Mouse (Mus musculus) bone marrow, adult 2 months (tissue): ENCODE results near the gene Nrsn2. TPM values are rescaled to one million over a fixed set of nuclear protein-coding genes. Genes with fewer than 3 reads are reported as not detected.

Experiments
- H3K27ac ChIP-seq: fragments of 200-500 bp; 2 replicates; pipeline ENCODE4 v1.5.1; 2012; ENCODE audit warnings: low read depth, mild to moderate bottlenecking, control low read depth, inconsistent platforms, low read length; ENCODE audit not compliant: control insufficient read depth, poor library complexity, insufficient read depth
- H3K4me1 ChIP-seq: fragments of 200-500 bp; 2 replicates; pipeline ENCODE4 v1.6.1; 2011; ENCODE audit warnings: low read length; ENCODE audit not compliant: control insufficient read depth, insufficient read depth
- H3K4me3 ChIP-seq: fragments of 200-500 bp; replicated peaks from 2 replicates; pipeline ENCODE3; 2011; ENCODE audit warnings: mild to moderate bottlenecking, low read depth, low read length, control low read depth; ENCODE audit not compliant: control insufficient read depth
- CTCF ChIP-seq: fragments of 200-500 bp; IDR thresholded peaks from 2 replicates; pipeline ENCODE4 v1.5.1; 2011; ENCODE audit warnings: low read length, control low read depth; ENCODE audit not compliant: control insufficient read depth, insufficient read depth
- POLR2A ChIP-seq: fragments of 200-500 bp; IDR thresholded peaks from 2 replicates; pipeline ENCODE4 v1.6.1; 2011; ENCODE audit warnings: low read depth, mild to moderate bottlenecking, control low read depth, low read length, borderline replicate concordance; ENCODE audit not compliant: control insufficient read depth
- WGBS: fragments of 180-500 bp; shearing (Covaris S2); methylation state at CpG from one replicate; pipeline ENCODE4 v1.1.7; 2018; 5-methylcytosine and 5-hydroxymethylcytosine counted together
- polyA plus RNA-seq: library from polyadenylated mRNA; stranded (reverse); fragments of >200 nt; gene quantifications from 2 replicates; pipeline ENCODE4 v1.2.4, GENCODE M21; 2011; ENCODE audit warnings: low replicate concordance; ENCODE audit not compliant: missing spikeins, insufficient read depth, insufficient read length

Nrsn2 gene
- polyA plus RNA-seq, 1 experiment = not detected

DNA sequence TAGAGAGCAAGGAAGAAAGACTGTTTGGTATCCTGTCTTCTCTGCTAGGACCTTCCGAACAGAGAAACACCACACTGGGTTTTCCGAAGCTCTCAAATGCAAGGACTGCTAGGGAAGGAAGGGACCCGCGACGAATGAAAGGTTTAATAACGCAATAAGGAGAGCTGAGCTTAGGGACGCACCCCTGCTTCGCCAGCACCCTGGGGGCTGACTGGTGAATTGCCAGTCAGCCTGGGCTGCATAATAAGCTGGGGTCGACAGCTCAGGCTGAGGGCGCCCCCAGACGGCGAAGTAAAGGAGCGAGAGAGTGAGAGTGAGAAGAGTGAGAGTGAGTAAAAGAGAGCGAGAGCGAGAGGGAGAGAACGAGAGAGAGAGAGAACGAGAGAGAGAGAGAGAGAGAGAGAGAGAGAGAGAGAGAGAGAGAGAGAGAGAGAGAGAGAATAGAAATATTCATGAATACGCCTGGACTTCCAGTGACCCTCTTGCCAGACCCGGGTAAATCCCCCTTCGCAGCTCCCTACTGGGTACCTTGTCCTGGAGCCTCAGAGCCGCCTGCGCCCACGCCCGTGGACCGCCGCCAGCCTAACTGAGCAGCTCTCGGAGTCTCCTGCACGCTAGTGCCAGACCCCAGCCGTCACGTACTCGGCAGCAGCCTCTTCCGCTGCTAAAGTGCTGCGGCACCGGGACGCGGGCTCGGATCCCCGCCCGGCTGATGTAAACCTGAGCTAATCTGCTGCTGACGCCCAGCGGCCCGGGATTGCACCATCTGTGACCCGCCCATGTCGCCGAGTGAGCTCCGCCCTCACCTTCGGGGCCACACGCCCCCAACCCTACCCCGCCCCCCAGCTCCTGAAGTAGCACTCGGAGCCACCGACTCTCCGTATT is 32.9 kb downstream of the Nrsn2 start, which contains the start of gene Trib3:
Gene Trib3 (minus strand): TSS at position 704 of the 885 bp plus-strand sequence.
- WGBS = 1% methylated on average over 52 of the region's 52 CpGs

GRCm38 (mm10) chr2:152339631-152340179 is 36.7 kb downstream of the Nrsn2 start:
- no peak overlapping the region for H3K27ac ChIP-seq
- no peak overlapping the region for H3K4me3 ChIP-seq
- WGBS = 92% methylated on average over 22 of the region's 22 CpGs
- TF ChIP-seq CTCF = no peak
- no peak for TF ChIP-seq POLR2A
- no peaks in the 10 kb centered on the region; the same call in none of the 2 replicates for H3K4me1 ChIP-seq

More for the DNA sequence above, 32.9 kb downstream of the Nrsn2 start, which contains the start of gene Trib3:
- no peak within 1 kb of the TSS; the same call in 1 of the 2 replicates for H3K27ac ChIP-seq
- no peaks in the 10 kb centered on the region; the same call in none of the 2 replicates for H3K4me1 ChIP-seq
- peak within 1 kb of the TSS; percentile 74 for H3K4me3 ChIP-seq
- TF ChIP-seq POLR2A (peak; percentile 35; the same call in 1 of the 2 replicates), CTCF (peak; percentile 70)

- WGBS = 91% methylated on average over 13 of the region's 13 CpGs
- Histone ChIP-seq H3K4me1 (no peaks in the 10 kb centered on the region; the same call in 1 of the 2 replicates), H3K27ac (no peak overlapping the region), H3K4me3 (no peak overlapping the region)
- TF ChIP-seq CTCF = no peak
- TF ChIP-seq POLR2A = no peak
Observed at GRCm38 (mm10) chr2:152338319-152338718, 38.1 kb downstream of the Nrsn2 start.

DNA sequence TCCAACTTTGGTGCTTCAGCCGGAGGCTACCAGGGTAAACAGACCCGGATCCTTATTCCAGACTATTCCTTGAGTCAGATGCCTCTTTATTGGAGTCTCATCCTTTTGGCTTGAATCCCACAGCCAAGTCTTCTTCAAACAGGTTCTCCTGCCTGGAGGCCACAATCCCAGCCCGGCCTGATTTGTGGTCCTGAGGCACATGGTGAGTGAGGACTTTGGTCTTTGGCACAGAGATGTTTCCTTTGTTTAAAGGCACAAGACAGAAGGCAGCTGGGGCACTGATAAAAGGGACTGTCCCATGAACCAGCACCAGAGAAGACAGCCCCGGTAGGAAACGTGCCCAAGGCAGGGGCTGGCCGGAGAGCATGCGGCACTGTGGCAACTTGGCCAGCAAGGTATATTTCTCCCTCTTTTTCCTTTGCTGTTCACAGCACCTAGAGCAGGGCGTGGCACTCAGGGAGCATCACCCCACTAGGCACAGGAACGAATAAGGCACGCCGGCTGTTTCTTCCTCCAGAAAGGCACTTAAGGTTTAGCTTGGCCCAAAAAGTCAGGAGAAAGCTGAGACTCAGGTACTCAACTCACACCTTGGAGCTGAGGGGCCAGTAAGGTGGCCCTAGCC is 38.7 kb downstream of the Nrsn2 start:
- Histone ChIP-seq H3K4me1 (no peaks in the 10 kb centered on the region; the same call in 1 of the 2 replicates), H3K4me3 (no peak overlapping the region), H3K27ac (no peak overlapping the region)
- WGBS = 82% methylated on average over 11 of the region's 11 CpGs
- TF ChIP-seq POLR2A (no peak), CTCF (no peak)

GRCm38 (mm10) chr2:152336856-152337255 is 39.6 kb downstream of the Nrsn2 start:
- no peak overlapping the region for H3K27ac ChIP-seq
- no peak overlapping the region for H3K4me3 ChIP-seq
- WGBS = 76% methylated on average over 1 of the region's 1 CpGs
- no peaks in the 10 kb centered on the region; the same call in 1 of the 2 replicates for H3K4me1 ChIP-seq
- TF ChIP-seq POLR2A = no peak
- no peak for TF ChIP-seq CTCF

DNA sequence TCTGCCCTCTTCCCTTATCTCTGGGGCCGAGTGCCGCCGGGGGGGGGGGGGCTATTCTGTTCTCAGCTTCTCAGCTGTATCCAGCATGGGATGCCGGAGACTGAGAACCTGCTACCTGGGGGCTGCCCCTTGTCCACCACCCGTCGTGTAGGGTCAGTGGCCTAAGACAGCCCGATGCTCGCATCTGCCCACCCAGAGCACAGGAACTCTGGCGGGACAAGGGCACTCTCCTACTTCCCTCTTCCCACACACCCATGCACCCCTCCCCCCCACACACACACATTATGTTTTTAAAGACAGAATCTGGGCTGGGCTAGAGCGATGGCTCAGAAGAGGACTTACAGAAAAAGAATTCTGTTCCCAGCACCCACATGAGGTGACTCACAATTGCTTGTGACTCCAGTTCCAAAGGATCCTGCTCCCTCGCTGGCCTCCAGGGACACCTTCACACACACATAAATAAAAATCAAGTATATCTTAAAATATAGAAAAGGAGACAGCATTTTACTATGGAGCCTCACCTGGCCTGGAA is 41.1 kb downstream of the Nrsn2 start:
- no peak overlapping the region for H3K4me3 ChIP-seq
- H3K27ac ChIP-seq = no peak overlapping the region
- TF ChIP-seq POLR2A (no peak), CTCF (no peak)
- WGBS = 16% methylated on average over 11 of the region's 11 CpGs
- H3K4me1 ChIP-seq = peaks cover 2% of the 10 kb centered on the region

GRCm38 (mm10) chr2:152333345-152334006 is 43.0 kb downstream of the Nrsn2 start:
- H3K4me3 ChIP-seq = no peak overlapping the region
- no peak overlapping the region for H3K27ac ChIP-seq
- TF ChIP-seq POLR2A (no peak), CTCF (no peak)
- WGBS = 62% methylated on average over 4 of the region's 4 CpGs
- peaks cover 2% of the 10 kb centered on the region for H3K4me1 ChIP-seq
